Mouse (Mus musculus): ENCODE measurements around the gene Gfod2. TPM values are rescaled to one million over a fixed set of nuclear protein-coding genes. Genes with fewer than 3 reads are reported as not detected.

Gfod2 gene
- polyA plus RNA-seq, 1 experiment from 2014 or later = 100 TPM

GRCm38 (mm10) chr8:105709317-105709716, 49.1 kb downstream of the Gfod2 start:
- ATAC-seq (replicated peaks) = no peak
- Histone ChIP-seq H3K9ac (no peak overlapping the region), H3K27me3 (replicated peaks) (no peaks in the 10 kb centered on the region), H3K27ac (no peak overlapping the region), H3K4me3 (no peak overlapping the region), H3K9me3 (no peaks in the 10 kb centered on the region), H3K4me1 (peaks cover 13% of the 10 kb centered on the region), H3K36me3 (replicated peaks) (no peaks in the 10 kb centered on the region), H3K4me2 (no peak overlapping the region)
- WGBS = 78% methylated on average over 14 of the region's 14 CpGs

- WGBS = 95% methylated on average over 8 of the region's 8 CpGs
- H3K36me3 ChIP-seq (replicated peaks) = no peaks in the 10 kb centered on the region
- H3K9me3 ChIP-seq = no peaks in the 10 kb centered on the region
- peak; percentile 12; the same call in 1 of the 2 replicates for ATAC-seq (replicated peaks)
- no peaks in the 10 kb centered on the region for H3K27me3 ChIP-seq (replicated peaks)
- no peak overlapping the region for H3K27ac ChIP-seq
- no peak overlapping the region for H3K9ac ChIP-seq
- peaks cover 13% of the 10 kb centered on the region for H3K4me1 ChIP-seq
- no peak overlapping the region for H3K4me2 ChIP-seq
- no peak overlapping the region for H3K4me3 ChIP-seq
Measured at GRCm38 (mm10) chr8:105708675-105709074, 49.8 kb downstream of the Gfod2 start.

- ATAC-seq (replicated peaks) = peak; percentile 79
- H3K4me3 ChIP-seq = peak within 1 kb of the TSS; percentile 80
- H3K4me1 ChIP-seq = peaks cover 13% of the 10 kb centered on the region
- H3K4me2 ChIP-seq = peak within 1 kb of the TSS; percentile 98
- no peaks in the 10 kb centered on the region for H3K9me3 ChIP-seq
- no peaks in the 10 kb centered on the region for H3K36me3 ChIP-seq (replicated peaks)
- peak within 1 kb of the TSS; percentile 49 for H3K9ac ChIP-seq
- H3K27ac ChIP-seq = no peak within 1 kb of the TSS
- no peaks in the 10 kb centered on the region for H3K27me3 ChIP-seq (replicated peaks)
- WGBS = under 1% methylated on average over 51 of the region's 55 CpGs
Measured at GRCm38 (mm10) chr8:105707498-105708403, 50.7 kb downstream of the Gfod2 start, which contains the start of the genes 4933405L10Rik and Enkd1. 4933405L10Rik (plus strand) TSS chr8:105707655. Enkd1 (minus strand) TSS chr8:105708210.

- H3K4me2 ChIP-seq = no peak overlapping the region
- 75% methylated on average over 12 of the region's 12 CpGs for WGBS
- H3K36me3 ChIP-seq (replicated peaks) = no peaks in the 10 kb centered on the region
- H3K9me3 ChIP-seq = no peaks in the 10 kb centered on the region
- no peak for ATAC-seq (replicated peaks)
- peaks cover 24% of the 10 kb centered on the region for H3K4me1 ChIP-seq
- no peak overlapping the region for H3K27ac ChIP-seq
- H3K27me3 ChIP-seq (replicated peaks) = no peaks in the 10 kb centered on the region
- no peak overlapping the region for H3K4me3 ChIP-seq
- no peak overlapping the region for H3K9ac ChIP-seq
Measured at GRCm38 (mm10) chr8:105706426-105706825, 52.0 kb downstream of the Gfod2 start.

- H3K27ac ChIP-seq = no peak overlapping the region
- H3K36me3 ChIP-seq (replicated peaks) = no peaks in the 10 kb centered on the region
- H3K4me2 ChIP-seq = no peak overlapping the region
- no peaks in the 10 kb centered on the region for H3K9me3 ChIP-seq
- H3K4me1 ChIP-seq = peaks cover 30% of the 10 kb centered on the region
- no peak overlapping the region for H3K4me3 ChIP-seq
- H3K9ac ChIP-seq = no peak overlapping the region
- ATAC-seq (replicated peaks) = no peak
- H3K27me3 ChIP-seq (replicated peaks) = no peaks in the 10 kb centered on the region
- 90% methylated on average over 6 of the region's 6 CpGs for WGBS
Measured at GRCm38 (mm10) chr8:105704955-105705354, 53.5 kb downstream of the Gfod2 start.

GRCm38 (mm10) chr8:105704146-105704812, 54.2 kb downstream of the Gfod2 start:
- no peaks in the 10 kb centered on the region for H3K27me3 ChIP-seq (replicated peaks)
- H3K9ac ChIP-seq = no peak overlapping the region
- WGBS = 93% methylated on average over 34 of the region's 34 CpGs
- H3K36me3 ChIP-seq (replicated peaks) = no peaks in the 10 kb centered on the region
- no peaks in the 10 kb centered on the region for H3K9me3 ChIP-seq
- no peak overlapping the region for H3K27ac ChIP-seq
- no peak for ATAC-seq (replicated peaks)
- H3K4me3 ChIP-seq = no peak overlapping the region
- H3K4me1 ChIP-seq = peaks cover 37% of the 10 kb centered on the region
- H3K4me2 ChIP-seq = no peak overlapping the region

- H3K27me3 ChIP-seq (replicated peaks) = no peaks in the 10 kb centered on the region
- H3K9ac ChIP-seq = no peak overlapping the region
- H3K4me2 ChIP-seq = peak overlapping the region; percentile 85; the same call in 1 of the 2 replicates
- peaks cover 8% of the 10 kb centered on the region for H3K36me3 ChIP-seq (replicated peaks)
- no peaks in the 10 kb centered on the region for H3K9me3 ChIP-seq
- 91% methylated on average over 24 of the region's 24 CpGs for WGBS
- H3K27ac ChIP-seq = no peak overlapping the region
- no peak for ATAC-seq (replicated peaks)
- H3K4me1 ChIP-seq = peaks cover 34% of the 10 kb centered on the region
- H3K4me3 ChIP-seq = no peak overlapping the region
Measured at GRCm38 (mm10) chr8:105702731-105703415, 55.6 kb downstream of the Gfod2 start.

- 36% methylated on average over 18 of the region's 18 CpGs for WGBS
- H3K27me3 ChIP-seq (replicated peaks) = no peaks in the 10 kb centered on the region
- peak; percentile 24 for ATAC-seq (replicated peaks)
Measured at GRCm38 (mm10) chr8:105702001-105702401, 56.5 kb downstream of the Gfod2 start.

GRCm38 (mm10) chr8:105700966-105701824, 57.3 kb downstream of the Gfod2 start, which contains the start of the genes Acd and Pard6a:
Acd (minus strand) TSS chr8:105701102.
Pard6a (plus strand) TSS chr8:105701148.
- Histone ChIP-seq H3K4me1 (peaks cover 24% of the 10 kb centered on the region), H3K9ac (peak within 1 kb of the TSS; percentile 67), H3K27ac (peak within 1 kb of the TSS; percentile 92), H3K4me3 (peak within 1 kb of the TSS; percentile 64), H3K9me3 (no peaks in the 10 kb centered on the region), H3K36me3 (replicated peaks) (peaks cover 20% of the 10 kb centered on the region), H3K27me3 (replicated peaks) (no peaks in the 10 kb centered on the region), H3K4me2 (peak within 1 kb of the TSS; percentile 85)
- WGBS = under 1% methylated on average over 60 of the region's 60 CpGs
- peak; percentile 79 for ATAC-seq (replicated peaks)

More at GRCm38 (mm10) chr8:105702001-105702401, 56.5 kb downstream of the Gfod2 start:
- Histone ChIP-seq H3K4me3 (peak overlapping the region; percentile 64), H3K9ac (peak overlapping the region; percentile 67), H3K4me1 (peaks cover 26% of the 10 kb centered on the region), H3K36me3 (replicated peaks) (peaks cover 17% of the 10 kb centered on the region), H3K9me3 (no peaks in the 10 kb centered on the region), H3K27ac (peak overlapping the region; percentile 92), H3K4me2 (peak overlapping the region; percentile 85)

GRCm38 (mm10) chr8:105700566-105700965, 57.9 kb downstream of the Gfod2 start:
- ATAC-seq (replicated peaks) = peak; percentile 41; the same call in 1 of the 2 replicates

More at GRCm38 (mm10) chr8:105700566-105700965, 57.9 kb downstream of the Gfod2 start:
- H3K36me3 ChIP-seq (replicated peaks) = peaks cover 20% of the 10 kb centered on the region
- peak overlapping the region; percentile 59 for H3K9ac ChIP-seq
- no peaks in the 10 kb centered on the region for H3K27me3 ChIP-seq (replicated peaks)
- H3K4me1 ChIP-seq = peaks cover 25% of the 10 kb centered on the region
- peak overlapping the region; percentile 85 for H3K4me2 ChIP-seq
- H3K4me3 ChIP-seq = peak overlapping the region; percentile 64
- peak overlapping the region; percentile 92 for H3K27ac ChIP-seq
- WGBS = under 1% methylated on average over 21 of the region's 21 CpGs
- H3K9me3 ChIP-seq = no peaks in the 10 kb centered on the region
